Mouse (Mus musculus): ENCODE measurements around the gene Meox1. TPM values are rescaled to one million over a fixed set of nuclear protein-coding genes. Genes with fewer than 3 reads are reported as not detected.

Gene Meox1
- polyA plus RNA-seq, 1 experiment from 2014 or later: 13.6 TPM

GRCm38 (mm10) chr11:101847509-101847908, 46.7 kb downstream of the Meox1 start:
- WGBS: 94% methylated on average over 5 of the region's 5 CpGs
- H3K9ac ChIP-seq: no peak overlapping the region
- 0 out of 2 replicates have a peak, but pooled peaks cover 3% of the 10 kb centered on the region for H3K27me3 ChIP-seq
- H3K27ac ChIP-seq: no peak overlapping the region
- no peak overlapping the region for H3K4me3 ChIP-seq (replicated peaks)
- peaks cover 6% of the 10 kb centered on the region; the same call in 1 of the 2 replicates for H3K4me1 ChIP-seq
- H3K4me2 ChIP-seq: no peak overlapping the region
- no peaks in the 10 kb centered on the region for H3K36me3 ChIP-seq
- no peaks in the 10 kb centered on the region for H3K9me3 ChIP-seq (replicated peaks)
- no peak for ATAC-seq (replicated peaks; ENCODE audit: low FRiP score)

GRCm38 (mm10) chr11:101842773-101843163, 51.4 kb downstream of the Meox1 start:
- Histone ChIP-seq H3K4me2 (no peak overlapping the region), H3K4me1 (peaks cover 15% of the 10 kb centered on the region; the same call in 1 of the 2 replicates), H3K9me3 (replicated peaks) (peaks cover 3% of the 10 kb centered on the region; the same call in 1 of the 2 replicates), H3K27me3 (no peaks in the 10 kb centered on the region), H3K27ac (peak overlapping the region; percentile 80), H3K9ac (no peak overlapping the region), H3K4me3 (replicated peaks) (no peak overlapping the region), H3K36me3 (no peaks in the 10 kb centered on the region)
- WGBS: 79% methylated on average over 3 of the region's 3 CpGs
- no peak for ATAC-seq (replicated peaks; ENCODE audit: low FRiP score)

- H3K27me3 ChIP-seq: no peaks in the 10 kb centered on the region
- H3K36me3 ChIP-seq: no peaks in the 10 kb centered on the region
- peaks cover 15% of the 10 kb centered on the region; the same call in 1 of the 2 replicates for H3K4me1 ChIP-seq
- H3K9ac ChIP-seq: no peak overlapping the region
- peaks cover 3% of the 10 kb centered on the region; the same call in 1 of the 2 replicates for H3K9me3 ChIP-seq (replicated peaks)
- no peak overlapping the region for H3K4me2 ChIP-seq
- WGBS: 71% methylated on average over 15 of the region's 15 CpGs
- ATAC-seq (replicated peaks; ENCODE audit: low FRiP score): peak; percentile 85
- no peak overlapping the region for H3K4me3 ChIP-seq (replicated peaks)
- peak overlapping the region; percentile 80 for H3K27ac ChIP-seq
Measured at GRCm38 (mm10) chr11:101841998-101842772, 52.0 kb downstream of the Meox1 start.

- Histone ChIP-seq H3K4me3 (replicated peaks) (no peak overlapping the region), H3K4me1 (peaks cover 15% of the 10 kb centered on the region; the same call in 1 of the 2 replicates), H3K9ac (no peak overlapping the region), H3K36me3 (no peaks in the 10 kb centered on the region), H3K4me2 (no peak overlapping the region), H3K27me3 (no peaks in the 10 kb centered on the region), H3K27ac (no peak overlapping the region), H3K9me3 (replicated peaks) (peaks cover 3% of the 10 kb centered on the region; the same call in 1 of the 2 replicates)
- ATAC-seq (replicated peaks; ENCODE audit: low FRiP score): no peak
- WGBS: 95% methylated on average over 3 of the region's 3 CpGs
Measured at GRCm38 (mm10) chr11:101840405-101840804, 53.8 kb downstream of the Meox1 start.

GRCm38 (mm10) chr11:101839426-101839825, 54.7 kb downstream of the Meox1 start:
- peaks cover 3% of the 10 kb centered on the region; the same call in 1 of the 2 replicates for H3K9me3 ChIP-seq (replicated peaks)
- H3K4me1 ChIP-seq: peaks cover 17% of the 10 kb centered on the region; the same call in 1 of the 2 replicates
- H3K27ac ChIP-seq: no peak overlapping the region
- no peak overlapping the region for H3K4me2 ChIP-seq
- H3K9ac ChIP-seq: no peak overlapping the region
- no peaks in the 10 kb centered on the region for H3K27me3 ChIP-seq
- no peaks in the 10 kb centered on the region for H3K36me3 ChIP-seq
- 33% methylated on average over 6 of the region's 8 CpGs for WGBS
- ATAC-seq (replicated peaks; ENCODE audit: low FRiP score): no peak
- no peak overlapping the region for H3K4me3 ChIP-seq (replicated peaks)

GRCm38 (mm10) chr11:101832001-101832400, 62.2 kb downstream of the Meox1 start:
- Histone ChIP-seq H3K36me3 (no peaks in the 10 kb centered on the region), H3K9me3 (replicated peaks) (no peaks in the 10 kb centered on the region), H3K27ac (peak overlapping the region; percentile 67), H3K9ac (no peak overlapping the region), H3K4me2 (no peak overlapping the region), H3K4me3 (replicated peaks) (no peak overlapping the region), H3K27me3 (no peaks in the 10 kb centered on the region), H3K4me1 (peaks cover 36% of the 10 kb centered on the region)
- ATAC-seq (replicated peaks; ENCODE audit: low FRiP score): no peak; the same call in 1 of the 2 replicates
- WGBS: 45% methylated on average over 7 of the region's 7 CpGs

- Histone ChIP-seq H3K27ac (peak overlapping the region; percentile 72), H3K4me3 (replicated peaks) (no peak overlapping the region), H3K27me3 (no peaks in the 10 kb centered on the region), H3K9ac (no peak overlapping the region), H3K9me3 (replicated peaks) (no peaks in the 10 kb centered on the region), H3K4me1 (peaks cover 36% of the 10 kb centered on the region), H3K4me2 (peak overlapping the region; percentile 26; the same call in 1 of the 2 replicates), H3K36me3 (no peaks in the 10 kb centered on the region)
- 31% methylated on average over 8 of the region's 8 CpGs for WGBS
- ATAC-seq (replicated peaks; ENCODE audit: low FRiP score): no peak
Measured at GRCm38 (mm10) chr11:101830616-101831015, 63.6 kb downstream of the Meox1 start.

GRCm38 (mm10) chr11:101830112-101830511, 64.1 kb downstream of the Meox1 start:
- H3K4me2 ChIP-seq: peak overlapping the region; percentile 26
- ATAC-seq (replicated peaks; ENCODE audit: low FRiP score): no peak; the same call in 1 of the 2 replicates
- H3K36me3 ChIP-seq: no peaks in the 10 kb centered on the region
- peak overlapping the region; percentile 26; the same call in 1 of the 2 replicates for H3K9ac ChIP-seq
- WGBS: 8% methylated on average over 10 of the region's 10 CpGs
- H3K27me3 ChIP-seq: no peaks in the 10 kb centered on the region
- H3K9me3 ChIP-seq (replicated peaks): no peaks in the 10 kb centered on the region
- no peak overlapping the region for H3K4me3 ChIP-seq (replicated peaks)
- peak overlapping the region; percentile 72 for H3K27ac ChIP-seq
- peaks cover 36% of the 10 kb centered on the region for H3K4me1 ChIP-seq

GRCm38 (mm10) chr11:101828718-101829117, 65.5 kb downstream of the Meox1 start:
- no peak overlapping the region for H3K9ac ChIP-seq
- no peaks in the 10 kb centered on the region for H3K9me3 ChIP-seq (replicated peaks)
- peaks cover 31% of the 10 kb centered on the region for H3K4me1 ChIP-seq
- H3K27ac ChIP-seq: no peak overlapping the region
- H3K27me3 ChIP-seq: no peaks in the 10 kb centered on the region
- H3K4me3 ChIP-seq (replicated peaks): no peak overlapping the region
- H3K4me2 ChIP-seq: no peak overlapping the region
- ATAC-seq (replicated peaks; ENCODE audit: low FRiP score): no peak
- WGBS: 88% methylated on average over 4 of the region's 4 CpGs
- H3K36me3 ChIP-seq: no peaks in the 10 kb centered on the region

Other genes with a start within 250 kb of the Meox1 start
- 3.9 and 4.1 TPM in 2 replicates for gene Arl4d, start 228.8 kb downstream of the Meox1 start, polyA plus RNA-seq (2015; fragmentation: Nextera tagmentation; extraction: Ambion mirVana)
- 32.3 and 36.1 TPM in 2 replicates for gene Dhx8, start 161.5 kb downstream of the Meox1 start, polyA plus RNA-seq (2015; fragmentation: Nextera tagmentation; extraction: Ambion mirVana)
- gene Etv4, start 109.0 kb downstream of the Meox1 start, polyA plus RNA-seq (2015; fragmentation: Nextera tagmentation; extraction: Ambion mirVana): 59.3 and 60.2 TPM in 2 replicates
- gene Sost, start 72.6 kb upstream of the Meox1 start, polyA plus RNA-seq (2015; fragmentation: Nextera tagmentation; extraction: Ambion mirVana): 0.83 and 1.4 TPM in 2 replicates
- not detected in 2 replicates for gene Cfap97d1, start 89.9 kb upstream of the Meox1 start, polyA plus RNA-seq (2015; fragmentation: Nextera tagmentation; extraction: Ambion mirVana)
- 32.8 and 33.8 TPM in 2 replicates for gene Dusp3, start 92.6 kb upstream of the Meox1 start, polyA plus RNA-seq (2015; fragmentation: Nextera tagmentation; extraction: Ambion mirVana)
- gene Mpp3, start 134.1 kb upstream of the Meox1 start, polyA plus RNA-seq (2015; fragmentation: Nextera tagmentation; extraction: Ambion mirVana): 7.8 and 11.0 TPM in 2 replicates
- gene Cd300lg, start 147.1 kb upstream of the Meox1 start, polyA plus RNA-seq (2015; fragmentation: Nextera tagmentation; extraction: Ambion mirVana): 0.82 and 1.1 TPM in 2 replicates
- 14.0 and 14.2 TPM in 2 replicates for gene Mpp2, start 194.1 kb upstream of the Meox1 start, polyA plus RNA-seq (2015; fragmentation: Nextera tagmentation; extraction: Ambion mirVana)
- not detected in 2 replicates for gene Ppy, start 206.9 kb upstream of the Meox1 start, polyA plus RNA-seq (2015; fragmentation: Nextera tagmentation; extraction: Ambion mirVana)
- gene Pyy, start 213.5 kb upstream of the Meox1 start, polyA plus RNA-seq (2015; fragmentation: Nextera tagmentation; extraction: Ambion mirVana): 3.6 TPM in 1 of 2 replicates, not detected in the other